Mouse (Mus musculus) brain, embryonic 14.5 days (tissue): ENCODE results near the gene Ankfy1.

Experiments
- CTCF ChIP-seq: fragments of 200-500 bp; IDR thresholded peaks from 2 replicates; pipeline ENCODE4 v1.5.1; 2012; ENCODE audit warnings: inconsistent platforms, mild to moderate bottlenecking, moderate library complexity, borderline replicate concordance; ENCODE audit not compliant: insufficient read depth, insufficient read length; ENCODE audit errors: extremely low read depth
- POLR2A ChIP-seq: fragments of 200-500 bp; IDR thresholded peaks from 2 replicates; pipeline ENCODE4 v1.6.1; 2012; ENCODE audit warnings: mild to moderate bottlenecking, inconsistent platforms, borderline replicate concordance; ENCODE audit not compliant: poor library complexity, insufficient read depth, insufficient read length, severe bottlenecking; ENCODE audit errors: extremely low read depth

DNA sequence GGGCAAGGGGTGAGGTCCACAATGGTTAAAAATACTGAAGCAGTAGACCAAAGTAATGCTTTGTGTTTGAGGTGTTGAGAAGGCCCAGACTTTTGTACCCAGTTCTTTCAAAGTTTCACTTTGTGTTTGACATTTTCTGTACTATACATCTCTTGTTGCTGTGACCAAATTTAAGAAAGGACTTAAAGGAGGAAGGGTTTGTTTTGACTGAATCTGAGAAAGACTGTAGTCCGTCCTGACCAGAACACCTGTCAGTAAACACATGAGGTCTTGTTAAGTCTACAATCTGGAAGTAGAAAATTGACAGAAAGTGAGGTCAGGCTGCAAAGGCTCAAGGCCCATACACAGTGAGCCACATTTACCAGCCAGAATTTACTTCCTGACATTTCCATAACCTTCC, 127.1 kb downstream of the Ankfy1 start:
- TF ChIP-seq POLR2A (no peak), CTCF (no peak)
